9 mouse cellular contexts compared by ENCODE assay signal in the genomic region with DNA sequence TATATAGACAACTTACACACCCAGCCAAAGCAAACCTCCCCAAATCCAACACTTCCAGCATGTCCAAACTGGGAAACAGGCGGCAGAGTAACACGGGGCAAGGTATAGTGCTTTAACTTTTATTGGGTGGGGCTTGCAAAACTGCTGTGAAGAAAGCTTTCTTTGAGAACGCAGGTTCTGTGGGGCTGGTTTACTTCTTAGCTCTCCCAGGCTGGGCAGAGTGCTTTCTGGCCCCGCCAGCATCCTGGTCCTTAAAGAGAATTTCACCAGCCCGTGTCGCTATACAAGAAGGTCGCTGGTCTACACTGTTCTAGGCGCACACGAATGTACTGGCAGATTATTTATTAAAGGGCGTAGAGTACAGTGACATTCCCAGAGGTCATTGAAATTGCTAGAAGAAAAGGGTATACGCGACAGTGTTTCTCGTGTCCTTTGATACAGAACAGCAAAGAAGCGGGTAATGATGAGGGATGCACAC.
DNase-seq lines count a peak whose midpoint lies in the region; ATAC-seq and TF ChIP-seq lines count a peak whose summit lies in the region.
"Had no signal": no experiment of that assay in that cellular context is flagged by ENCODE, and none has a peak within 500 bp of the region (broad histone marks: within the 10 kb centered on the region; RNA-seq: fewer than 3 reads in every experiment).

No protein-coding gene starts in this region.

- in situ Hi-C loops in CH12.LX (cut with MboI; ENCODE audit: low pct_ligation_motif_present, low pct_unique_long_range_greater_than_20kb, low sequenced_read_pairs), result loop anchor here (5.0 kb wide), 1 partner anchor 1042 kb away; no protein-coding TSS in a partner anchor

- dilution Hi-C loops in CH12.LX (cut with MboI; ENCODE audit: extremely low pct_ligation_motif_present, extremely low pct_unique_long_range_greater_than_20kb, low sequenced_read_pairs), result no loop called here

- peak overlapping the region; percentile 41 for H3K4me3 ChIP-seq in gastrocnemius, adult 2 months
- H3K4me3 ChIP-seq in CH12.LX (replicated peaks in 1 of 3; ENCODE audit: low read depth in 2 of 3, low read length in 2 of 3, poor library complexity in 1 of 3), result no peak overlapping the region
- peak overlapping the region; percentile 67 for H3K4me3 ChIP-seq in forebrain, postnatal 0 days (ENCODE audit: low read depth, low read length)
- H3K4me3 ChIP-seq: liver, embryonic 13.5 days had no signal

- H3K9ac ChIP-seq in CH12.LX (ENCODE audit: insufficient read depth, low read depth), result no peak overlapping the region
- H3K9ac ChIP-seq in forebrain, postnatal 0 days, result peak overlapping the region; percentile 100
- H3K9ac ChIP-seq: liver, embryonic 13.5 days had no signal

- intact Hi-C loops in gastrocnemius, adult 2 months (cut with DNase I), result loop anchor here (2.0 to 10.0 kb wide), 2 partner anchors 629 to 1043 kb away; no protein-coding TSS in a partner anchor
- intact Hi-C loops in gastrocnemius, postnatal 36 days (cut with DNase I), result loop anchor here (10.0 kb wide), 2 partner anchors 629 to 1039 kb away; no protein-coding TSS in a partner anchor

- H3K4me1 ChIP-seq in CH12.LX (ENCODE audit: control insufficient read depth in 1 of 2, insufficient read depth in 2 of 2), result peaks cover 0 to 3% of the 10 kb centered on the region in 2 experiments; a peak in 2 of 4 replicates
- peaks cover 16% of the 10 kb centered on the region; the same call in 1 of the 2 replicates for H3K4me1 ChIP-seq in forebrain, postnatal 0 days (ENCODE audit: insufficient read depth)
- H3K4me1 ChIP-seq: liver, embryonic 13.5 days had no signal

- H3K4me2 ChIP-seq in CH12.LX (ENCODE audit: insufficient read depth, low read depth, poor library complexity, severe bottlenecking), result peak overlapping the region; percentile 72; the same call in 1 of the 2 replicates
- H3K4me2 ChIP-seq in forebrain, postnatal 0 days (ENCODE audit: low read depth), result peak overlapping the region; percentile 71
- H3K4me2 ChIP-seq: liver, embryonic 13.5 days had no signal

- TF ChIP-seq POLR2A in CH12.LX (IDR thresholded peaks at IDR 0.05; ENCODE audit: low read depth, low read length), result no peak

- ATAC-seq in forebrain, postnatal 0 days, result peak; percentile 2
- peak; percentile 13 for ATAC-seq in megakaryocyte-erythroid progenitor cell, adult 5-6 weeks (replicated peaks; ENCODE audit: low FRiP score, low TSS enrichment, poor library complexity, severe bottlenecking)

- H3K9me3 ChIP-seq in CH12.LX (replicated peaks; ENCODE audit: low read length), result no peaks in the 10 kb centered on the region
- H3K9me3 ChIP-seq in forebrain, postnatal 0 days (ENCODE audit: low read length), result no peaks in the 10 kb centered on the region
- H3K9me3 ChIP-seq: liver, embryonic 13.5 days had no signal

- no peak for TF ChIP-seq CTCF in gastrocnemius, adult 2 months (IDR thresholded peaks at IDR 0.05)
- TF ChIP-seq CTCF in CH12.LX (conservative IDR thresholded peaks at IDR 0.05 in 1 of 2, IDR thresholded peaks at IDR 0.05 in 1 of 2; ENCODE audit: low read depth in 2 of 2, low read length in 2 of 2), result no peak
- TF ChIP-seq CTCF in forebrain, postnatal 0 days (IDR thresholded peaks at IDR 0.05; ENCODE audit: low read depth), result no peak

- no peak for TF ChIP-seq RAD21 in CH12.LX (IDR thresholded peaks at IDR 0.05; ENCODE audit: low read depth, low read length)

- no peak for TF ChIP-seq EP300 in CH12.LX (IDR thresholded peaks at IDR 0.05; ENCODE audit: low read length)

- no peaks in the 10 kb centered on the region for H3K79me2 ChIP-seq in CH12.LX (replicated peaks; ENCODE audit: control insufficient read depth, extremely low read depth, insufficient read depth, poor library complexity, severe bottlenecking)

- H3K36me3 ChIP-seq in CH12.LX (replicated peaks in 1 of 2; ENCODE audit: control insufficient read depth in 1 of 2, insufficient read depth in 1 of 2, low read length in 1 of 2), result no peaks in the 10 kb centered on the region
- no peaks in the 10 kb centered on the region for H3K36me3 ChIP-seq in forebrain, postnatal 0 days (ENCODE audit: insufficient read depth)
- H3K36me3 ChIP-seq: liver, embryonic 13.5 days had no signal

- 6% methylated on average over 14 of the region's 14 CpGs for WGBS in forebrain, postnatal 0 days

- H3K27me3 ChIP-seq in CH12.LX (replicated peaks), result peaks cover 2% of the 10 kb centered on the region
- H3K27me3 ChIP-seq in forebrain, postnatal 0 days (ENCODE audit: insufficient read depth, low read length), result no peaks in the 10 kb centered on the region

- H3K27ac ChIP-seq in gastrocnemius, adult 2 months, result no peak overlapping the region
- no peak overlapping the region for H3K27ac ChIP-seq in CH12.LX (ENCODE audit: insufficient read depth, low read depth)
- H3K27ac ChIP-seq in forebrain, postnatal 0 days (ENCODE audit: low read depth, low read length), result peak overlapping the region; percentile 100
- H3K27ac ChIP-seq: liver, embryonic 13.5 days had no signal

- no peak for DNase-seq in gastrocnemius, adult 2 months
- DNase-seq in gastrocnemius, postnatal 36 days, result no peak
- DNase-seq in CH12.LX (ENCODE audit: extremely low read depth), result no peak
- DNase-seq in forebrain, postnatal 0 days, result no peak
- DNase-seq in thymus, postnatal 0 days (ENCODE audit: low spot score), result no peak
- DNase-seq in cerebellum, postnatal 10 days, result no peak
- DNase-seq in gastrocnemius, postnatal 25 days, result no peak
- DNase-seq: liver, embryonic 13.5 days had no signal

TF ChIP-seq in CH12.LX, 34 proteins besides CTCF, POLR2A, EP300 and RAD21:
- no peak for TF ChIP-seq TBP (conservative IDR thresholded peaks at IDR 0.05; ENCODE audit: low read depth, low read length)
- no peak for TF ChIP-seq SIN3A (IDR thresholded peaks at IDR 0.05; ENCODE audit: low read length)
- TF ChIP-seq MAX (IDR thresholded peaks at IDR 0.05; ENCODE audit: low read length), result no peak
- no peak for TF ChIP-seq SMC3 (IDR thresholded peaks at IDR 0.05; ENCODE audit: low read depth, low read length)
- no peak for TF ChIP-seq JUN (IDR thresholded peaks at IDR 0.05; ENCODE audit: insufficient read depth, low read depth, low read length)
- TF ChIP-seq MXI1 (IDR thresholded peaks at IDR 0.05; ENCODE audit: low read depth, low read length), result no peak
- no peak for TF ChIP-seq UBTF (IDR thresholded peaks at IDR 0.05; ENCODE audit: low read depth, low read length)
- TF ChIP-seq ELF1 (IDR thresholded peaks at IDR 0.05; ENCODE audit: low read depth, low read length), result no peak
- TF ChIP-seq KAT2A (IDR thresholded peaks at IDR 0.05; ENCODE audit: insufficient replicate concordance, low read length), result no peak
- no peak for TF ChIP-seq CHD2 (IDR thresholded peaks at IDR 0.05; ENCODE audit: low read length)

Comparison
In these comparisons a context has a peak if more than half of its experiments do, and no peak if none do; other contexts are left out.
1. H3K4me3 ChIP-seq: peak in gastrocnemius, adult 2 months (single experiment) and forebrain, postnatal 0 days (single experiment); none in CH12.LX (0 of 3).